Mouse (Mus musculus): ENCODE data around the gene AI464131. TPM values are rescaled to one million over a fixed set of nuclear protein-coding genes. Genes with fewer than 3 reads are reported as not detected.

Gene AI464131
- polyA plus RNA-seq (2015; fragmentation: Nextera tagmentation; extraction: Ambion mirVana), result 11.6 and 13.7 TPM in 2 replicates

DNA sequence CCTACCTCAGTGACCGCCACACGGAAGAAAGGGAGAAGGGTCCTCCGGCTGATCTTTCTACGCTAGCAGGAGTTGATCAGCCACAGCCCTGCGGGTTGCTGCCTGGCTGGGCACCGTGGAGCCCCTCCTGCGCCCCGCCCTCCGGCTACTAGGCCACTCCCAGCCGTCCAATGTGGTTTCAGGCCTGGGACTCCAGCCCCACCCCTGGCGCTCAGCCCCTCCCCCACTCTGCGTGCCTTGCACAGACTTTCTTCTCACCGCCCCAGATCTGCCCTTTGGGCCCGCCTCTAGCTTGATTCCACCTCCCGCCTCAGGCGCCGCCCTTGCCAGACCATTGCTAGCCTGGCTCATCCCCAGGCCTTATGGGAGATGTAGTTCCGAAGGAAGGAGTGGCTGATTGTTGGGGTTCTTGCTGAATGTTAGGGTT, at the start of gene AI464131:
Gene AI464131, minus strand, starts transcription at position 91 of the 427 bp plus-strand sequence.
- Histone ChIP-seq H3K9me3 (ENCODE audit: control insufficient read depth) (no peaks in the 10 kb centered on the region), H3K4me3 (ENCODE audit: low read depth, low read length) (peak within 1 kb of the TSS; percentile 51), H3K27me3 (replicated peaks; ENCODE audit: control insufficient read depth, insufficient read depth, low read length) (peaks cover 19% of the 10 kb centered on the region), H3K36me3 (ENCODE audit: control insufficient read depth, insufficient read depth) (peaks cover 18% of the 10 kb centered on the region), H3K27ac (ENCODE audit: low read depth, low read length) (peak within 1 kb of the TSS; percentile 22; the same call in 1 of the 2 replicates), H3K4me2 (replicated peaks; ENCODE audit: low read depth) (peak within 1 kb of the TSS; percentile 80), H3K4me1 (replicated peaks; ENCODE audit: control insufficient read depth, insufficient read depth, low read length) (peaks cover 8% of the 10 kb centered on the region; the same call in 1 of the 2 replicates), H3K9ac (ENCODE audit: low read depth, low read length) (peak within 1 kb of the TSS; percentile 56)
- WGBS, result 2% methylated on average over 17 of the region's 18 CpGs
- peak; percentile 94 for ATAC-seq
- peak; percentile 40 for TF ChIP-seq CTCF (IDR thresholded peaks at IDR 0.05; ENCODE audit: low read depth)

DNA sequence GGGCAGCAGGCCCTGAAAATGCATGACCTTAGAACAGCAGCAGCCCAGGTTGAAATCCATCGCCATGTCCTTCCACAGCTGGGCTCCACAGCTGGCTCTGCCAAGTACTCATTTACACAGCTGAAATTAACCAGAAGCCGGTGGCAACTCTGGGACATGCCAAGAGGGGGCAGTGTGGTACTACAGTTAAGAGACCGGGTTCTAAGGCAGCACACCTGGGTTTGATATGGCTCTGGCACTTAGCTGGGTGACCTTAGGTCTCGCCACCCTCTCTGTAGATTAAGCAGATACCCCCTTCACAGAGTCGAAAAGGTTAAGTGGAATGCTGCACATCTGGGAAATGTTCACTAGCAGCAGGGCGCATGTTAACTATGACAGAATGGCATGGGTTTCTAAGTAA, 49.7 kb upstream of the AI464131 start:
- no peaks in the 10 kb centered on the region for H3K36me3 ChIP-seq (ENCODE audit: control insufficient read depth, insufficient read depth)
- no peak for ATAC-seq
- peak; percentile 76 for TF ChIP-seq CTCF (IDR thresholded peaks at IDR 0.05; ENCODE audit: low read depth)
- WGBS, result 37% methylated on average over 6 of the region's 6 CpGs
- no peaks in the 10 kb centered on the region for H3K27me3 ChIP-seq (replicated peaks; ENCODE audit: control insufficient read depth, insufficient read depth, low read length)
- H3K9ac ChIP-seq (ENCODE audit: low read depth, low read length), result no peak overlapping the region
- no peaks in the 10 kb centered on the region for H3K9me3 ChIP-seq (ENCODE audit: control insufficient read depth)
- H3K4me3 ChIP-seq (ENCODE audit: low read depth, low read length), result no peak overlapping the region
- H3K4me2 ChIP-seq (replicated peaks; ENCODE audit: low read depth), result no peak overlapping the region
- H3K4me1 ChIP-seq (replicated peaks; ENCODE audit: control insufficient read depth, insufficient read depth, low read length), result 0 out of 2 replicates have a peak, but pooled peaks cover 3% of the 10 kb centered on the region
- H3K27ac ChIP-seq (ENCODE audit: low read depth, low read length), result no peak overlapping the region

DNA sequence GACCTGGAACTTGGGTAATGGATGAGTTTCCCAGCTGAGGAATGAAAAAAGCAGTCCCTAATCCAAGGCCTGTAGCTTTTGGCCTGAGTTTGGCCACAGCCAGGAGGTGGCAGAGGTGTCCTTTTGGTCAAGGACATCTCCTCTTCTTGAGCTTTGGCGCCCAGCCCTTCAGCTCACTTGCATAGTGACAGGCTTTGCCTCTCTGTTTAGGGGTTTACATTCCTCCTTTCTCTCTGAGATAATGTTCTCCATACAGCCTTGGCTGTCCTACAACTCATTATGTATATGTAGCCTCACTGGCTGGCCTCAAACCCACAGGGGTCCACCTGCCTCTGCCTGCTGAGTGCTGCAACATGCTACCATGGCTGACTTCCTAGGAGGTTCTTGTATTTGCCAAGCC, 44.2 kb upstream of the AI464131 start:
- Histone ChIP-seq H3K27me3 (replicated peaks; ENCODE audit: control insufficient read depth, insufficient read depth, low read length) (no peaks in the 10 kb centered on the region), H3K4me3 (ENCODE audit: low read depth, low read length) (no peak overlapping the region), H3K27ac (ENCODE audit: low read depth, low read length) (no peak overlapping the region), H3K9ac (ENCODE audit: low read depth, low read length) (no peak overlapping the region), H3K4me2 (replicated peaks; ENCODE audit: low read depth) (no peak overlapping the region), H3K4me1 (replicated peaks; ENCODE audit: control insufficient read depth, insufficient read depth, low read length) (no peaks in the 10 kb centered on the region), H3K36me3 (ENCODE audit: control insufficient read depth, insufficient read depth) (no peaks in the 10 kb centered on the region), H3K9me3 (ENCODE audit: control insufficient read depth) (no peaks in the 10 kb centered on the region)
- TF ChIP-seq CTCF (IDR thresholded peaks at IDR 0.05; ENCODE audit: low read depth), result no peak
- no peak for ATAC-seq
- WGBS, result 84% methylated on average over 1 of the region's 1 CpGs

DNA sequence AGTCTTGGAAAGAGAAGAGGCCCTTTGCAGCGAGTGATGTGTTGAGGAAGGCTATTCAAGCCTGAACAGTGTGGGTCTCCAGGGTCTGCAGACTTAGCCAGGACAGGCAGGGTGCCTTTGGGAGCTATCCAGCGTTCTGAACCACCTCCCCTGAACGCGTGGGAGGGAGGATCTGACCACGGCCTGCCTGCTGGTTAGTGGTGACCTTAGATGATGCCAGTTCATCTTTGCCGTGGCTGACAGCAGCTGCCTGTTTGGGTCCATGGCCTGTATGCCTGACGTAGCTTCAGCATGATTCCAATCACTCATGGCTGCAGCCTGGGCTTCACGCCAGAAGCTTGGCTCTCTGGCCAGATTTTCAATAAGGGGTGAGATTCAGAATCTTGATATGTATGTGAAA, 43.1 kb upstream of the AI464131 start:
- H3K9me3 ChIP-seq (ENCODE audit: control insufficient read depth), result no peaks in the 10 kb centered on the region
- no peak for TF ChIP-seq CTCF (IDR thresholded peaks at IDR 0.05; ENCODE audit: low read depth)
- H3K4me3 ChIP-seq (ENCODE audit: low read depth, low read length), result no peak overlapping the region
- H3K36me3 ChIP-seq (ENCODE audit: control insufficient read depth, insufficient read depth), result no peaks in the 10 kb centered on the region
- H3K4me1 ChIP-seq (replicated peaks; ENCODE audit: control insufficient read depth, insufficient read depth, low read length), result no peaks in the 10 kb centered on the region
- H3K4me2 ChIP-seq (replicated peaks; ENCODE audit: low read depth), result no peak overlapping the region
- no peak overlapping the region for H3K27ac ChIP-seq (ENCODE audit: low read depth, low read length)
- H3K9ac ChIP-seq (ENCODE audit: low read depth, low read length), result no peak overlapping the region
- 17% methylated on average over 8 of the region's 8 CpGs for WGBS
- no peaks in the 10 kb centered on the region for H3K27me3 ChIP-seq (replicated peaks; ENCODE audit: control insufficient read depth, insufficient read depth, low read length)
- no peak for ATAC-seq

DNA sequence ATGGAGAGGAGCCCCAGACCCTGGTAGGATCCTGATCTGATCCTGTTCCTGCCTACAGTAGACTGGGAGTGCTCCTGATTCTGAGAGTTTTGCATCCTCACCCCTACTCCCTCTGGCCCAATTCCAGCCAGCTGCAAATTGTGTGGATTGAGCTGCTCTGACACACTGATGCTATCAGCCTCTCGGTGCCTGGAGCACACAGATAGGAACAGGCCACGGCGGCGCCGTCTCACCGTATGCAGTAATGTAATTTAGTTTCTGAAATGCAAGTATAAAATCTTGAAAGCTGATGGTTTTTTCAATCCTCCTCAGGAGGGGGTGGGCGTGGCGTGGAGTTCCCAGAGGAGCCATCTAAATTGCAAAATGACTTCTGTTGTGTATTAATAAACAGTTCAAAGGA, 39.3 kb upstream of the AI464131 start:
- Histone ChIP-seq H3K4me2 (replicated peaks; ENCODE audit: low read depth) (no peak overlapping the region), H3K36me3 (ENCODE audit: control insufficient read depth, insufficient read depth) (no peaks in the 10 kb centered on the region), H3K9me3 (ENCODE audit: control insufficient read depth) (no peaks in the 10 kb centered on the region), H3K4me3 (ENCODE audit: low read depth, low read length) (no peak overlapping the region), H3K4me1 (replicated peaks; ENCODE audit: control insufficient read depth, insufficient read depth, low read length) (no peaks in the 10 kb centered on the region), H3K9ac (ENCODE audit: low read depth, low read length) (no peak overlapping the region), H3K27me3 (replicated peaks; ENCODE audit: control insufficient read depth, insufficient read depth, low read length) (no peaks in the 10 kb centered on the region), H3K27ac (ENCODE audit: low read depth, low read length) (no peak overlapping the region)
- WGBS, result 84% methylated on average over 8 of the region's 8 CpGs
- no peak for TF ChIP-seq CTCF (IDR thresholded peaks at IDR 0.05; ENCODE audit: low read depth)
- ATAC-seq, result no peak

DNA sequence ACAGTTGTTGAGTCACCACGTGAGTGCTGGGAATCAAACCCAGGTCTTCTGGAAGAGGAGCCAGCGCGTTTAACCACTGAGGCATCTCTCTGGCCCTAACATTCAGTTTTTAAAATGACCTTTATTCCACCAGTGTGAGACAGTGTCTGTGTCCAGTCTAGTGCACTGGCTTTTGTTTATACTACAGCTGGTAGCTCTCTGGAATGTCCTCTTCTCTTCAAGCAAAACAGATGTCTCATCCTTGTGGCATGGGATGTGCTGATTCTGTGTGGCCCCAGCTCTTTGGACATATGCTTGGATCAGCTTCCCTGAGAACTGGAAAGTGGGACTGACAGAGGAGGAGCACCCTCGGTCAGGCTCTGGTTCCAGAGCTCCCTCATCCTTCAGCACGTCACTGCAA, 32.0 kb upstream of the AI464131 start:
- no peaks in the 10 kb centered on the region for H3K4me1 ChIP-seq (replicated peaks; ENCODE audit: control insufficient read depth, insufficient read depth, low read length)
- no peaks in the 10 kb centered on the region for H3K36me3 ChIP-seq (ENCODE audit: control insufficient read depth, insufficient read depth)
- H3K9ac ChIP-seq (ENCODE audit: low read depth, low read length), result no peak overlapping the region
- no peak overlapping the region for H3K4me2 ChIP-seq (replicated peaks; ENCODE audit: low read depth)
- no peak for ATAC-seq
- no peaks in the 10 kb centered on the region for H3K27me3 ChIP-seq (replicated peaks; ENCODE audit: control insufficient read depth, insufficient read depth, low read length)
- WGBS, result 61% methylated on average over 5 of the region's 5 CpGs
- H3K4me3 ChIP-seq (ENCODE audit: low read depth, low read length), result no peak overlapping the region
- TF ChIP-seq CTCF (IDR thresholded peaks at IDR 0.05; ENCODE audit: low read depth), result no peak
- H3K27ac ChIP-seq (ENCODE audit: low read depth, low read length), result no peak overlapping the region
- H3K9me3 ChIP-seq (ENCODE audit: control insufficient read depth), result no peaks in the 10 kb centered on the region

DNA sequence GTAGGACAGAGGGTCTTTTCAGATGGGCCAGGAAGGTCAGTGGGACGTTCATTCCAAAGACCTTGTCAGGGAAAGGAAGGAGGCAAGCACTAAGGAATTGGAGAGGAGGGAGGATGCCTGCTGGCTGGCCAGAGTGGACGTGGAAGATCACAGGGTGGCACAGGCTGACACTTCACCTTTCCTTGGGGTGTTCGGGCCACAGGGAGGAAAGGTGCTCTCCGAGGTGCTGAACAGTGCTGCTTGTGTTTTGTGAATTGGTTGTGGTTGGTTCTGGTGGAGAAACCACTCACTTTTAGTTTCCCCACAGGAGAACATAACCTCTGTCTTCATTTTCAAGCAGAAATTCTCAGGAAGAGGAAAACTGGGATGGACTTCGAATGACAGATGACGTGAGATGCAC, 29.5 kb upstream of the AI464131 start:
- Histone ChIP-seq H3K27me3 (replicated peaks; ENCODE audit: control insufficient read depth, insufficient read depth, low read length) (no peaks in the 10 kb centered on the region), H3K27ac (ENCODE audit: low read depth, low read length) (no peak overlapping the region), H3K9me3 (ENCODE audit: control insufficient read depth) (no peaks in the 10 kb centered on the region), H3K9ac (ENCODE audit: low read depth, low read length) (no peak overlapping the region), H3K4me3 (ENCODE audit: low read depth, low read length) (no peak overlapping the region), H3K36me3 (ENCODE audit: control insufficient read depth, insufficient read depth) (no peaks in the 10 kb centered on the region), H3K4me2 (replicated peaks; ENCODE audit: low read depth) (no peak overlapping the region), H3K4me1 (replicated peaks; ENCODE audit: control insufficient read depth, insufficient read depth, low read length) (no peaks in the 10 kb centered on the region)
- no peak for TF ChIP-seq CTCF (IDR thresholded peaks at IDR 0.05; ENCODE audit: low read depth)
- 25% methylated on average over 6 of the region's 6 CpGs for WGBS
- ATAC-seq, result no peak

Measured in intestine, postnatal 0 days (tissue).